Mouse (Mus musculus): ENCODE data around the gene Olfr1535.

- TF ChIP-seq CTCF (IDR thresholded peaks at IDR 0.05; ENCODE audit: low read depth, low read length) (no peak), POLR2A (IDR thresholded peaks at IDR 0.05; ENCODE audit: insufficient read depth, low read length) (no peak)
These were observed 29.6 kb downstream of the Olfr1535 start for GRCm38 (mm10) chr13:21530136-21530535.

Data from ES-Bruce4 (cell line).